Mouse (Mus musculus) C2C12 (cell line): ENCODE results near the gene Cdca4.

Experiments
- CEBPB ChIP-seq: IDR thresholded peaks from one replicate; pipeline ENCODE4 v1.6.1; 2011; ENCODE audit warnings: low read depth, mild to moderate bottlenecking, control low read depth, moderate library complexity
- CTCF ChIP-seq: IDR thresholded peaks from one replicate; pipeline ENCODE4 v1.5.1; 2011; ENCODE audit not compliant: control insufficient read depth, insufficient read depth, insufficient read length
- MYOD1 ChIP-seq: IDR thresholded peaks from one replicate; pipeline ENCODE4 v1.6.1; 2011; ENCODE audit warnings: low read depth; ENCODE audit not compliant: control insufficient read depth, insufficient read length
- USF1 ChIP-seq: IDR thresholded peaks from one replicate; pipeline ENCODE4 v1.6.1; 2011; ENCODE audit warnings: low read depth, mild to moderate bottlenecking, control low read depth, moderate library complexity

GRCm38 (mm10) chr12:112822676-112823075 lies 6.5 kb downstream of the Cdca4 start:
- TF ChIP-seq CTCF: no peak
- no peak for TF ChIP-seq CEBPB
- TF ChIP-seq MYOD1: no peak
- no peak for TF ChIP-seq USF1
